Mouse (Mus musculus): Measurements from ENCODE around the gene Gm597. TPM values are rescaled to one million over a fixed set of nuclear protein-coding genes. Genes with fewer than 3 reads are reported as not detected.

The Gm597 gene
- not detected for polyA plus RNA-seq (2012; fragmentation: generic; extraction: Trizol)

GRCm38 (mm10) chr1:28780152-28780551, at the start of gene Gm597:
Gene Gm597 (minus strand): TSS chr1:28780252.
- Histone ChIP-seq H3K27me3 (ENCODE audit: control insufficient read depth, insufficient read depth, insufficient read length) (no peaks in the 10 kb centered on the region), H3K79me2 (ENCODE audit: control insufficient read depth, insufficient read depth) (no peaks in the 10 kb centered on the region), H3K4me3 (no peak within 1 kb of the TSS), H3K36me3 (ENCODE audit: control insufficient read depth, insufficient read depth) (no peaks in the 10 kb centered on the region), H3K4me2 (ENCODE audit: low read depth) (no peak within 1 kb of the TSS), H3ac (ENCODE audit: control insufficient read depth, insufficient read length) (no peak within 1 kb of the TSS)
- TF ChIP-seq USF1 (IDR thresholded peaks at IDR 0.05; ENCODE audit: low read depth) (no peak), MYOD1 (IDR thresholded peaks at IDR 0.05; ENCODE audit: control insufficient read depth in 1 of 3, insufficient read length in 2 of 3, low read depth in 2 of 3) (no peak), E2F4 (IDR thresholded peaks at IDR 0.05; ENCODE audit: insufficient read depth) (no peak), POLR2AphosphoS2 (IDR thresholded peaks at IDR 0.05; ENCODE audit: insufficient read length, low read depth) (no peak), TCF12 (IDR thresholded peaks at IDR 0.05; ENCODE audit: insufficient read depth, poor library complexity, severe bottlenecking) (no peak), CEBPB (IDR thresholded peaks at IDR 0.05; ENCODE audit: insufficient read depth, poor library complexity, severe bottlenecking) (no peak), MAX (IDR thresholded peaks at IDR 0.05; ENCODE audit: low read depth) (no peak), SRF (IDR thresholded peaks at IDR 0.05; ENCODE audit: control insufficient read depth, insufficient read length, low read depth) (no peak), POLR2A (IDR thresholded peaks at IDR 0.05; ENCODE audit: insufficient read length, low read depth) (no peak), TCF3 (IDR thresholded peaks at IDR 0.05; ENCODE audit: insufficient read length, low read depth) (no peak), REST (IDR thresholded peaks at IDR 0.05; ENCODE audit: insufficient read depth, insufficient read length) (no peak), MYOG (IDR thresholded peaks at IDR 0.05; ENCODE audit: control insufficient read depth in 1 of 3, insufficient read depth in 1 of 3, insufficient read length in 2 of 3, low read depth in 2 of 3) (no peak)

GRCm38 (mm10) chr1:28807689-28808088, 27.6 kb upstream of the Gm597 start:
- no peaks in the 10 kb centered on the region for H3K36me3 ChIP-seq (ENCODE audit: control insufficient read depth, insufficient read depth)
- no peaks in the 10 kb centered on the region for H3K79me2 ChIP-seq (ENCODE audit: control insufficient read depth, insufficient read depth)
- H3K4me2 ChIP-seq (ENCODE audit: low read depth): no peak overlapping the region
- no peaks in the 10 kb centered on the region for H3K27me3 ChIP-seq (ENCODE audit: control insufficient read depth, insufficient read depth, insufficient read length)
- TF ChIP-seq MAX (IDR thresholded peaks at IDR 0.05; ENCODE audit: low read depth): no peak
- TF ChIP-seq POLR2A (IDR thresholded peaks at IDR 0.05; ENCODE audit: insufficient read length, low read depth): no peak
- TF ChIP-seq MYOG (IDR thresholded peaks at IDR 0.05; ENCODE audit: control insufficient read depth in 1 of 3, insufficient read depth in 1 of 3, insufficient read length in 2 of 3, low read depth in 2 of 3): no peak
- H3ac ChIP-seq (ENCODE audit: control insufficient read depth, insufficient read length): no peak overlapping the region
- H3K4me3 ChIP-seq: no peak overlapping the region

GRCm38 (mm10) chr1:28806618-28807017, 26.6 kb upstream of the Gm597 start:
- Histone ChIP-seq H3K27me3 (ENCODE audit: control insufficient read depth, insufficient read depth, insufficient read length) (no peaks in the 10 kb centered on the region), H3K36me3 (ENCODE audit: control insufficient read depth, insufficient read depth) (no peaks in the 10 kb centered on the region), H3K4me2 (ENCODE audit: low read depth) (no peak overlapping the region), H3ac (ENCODE audit: control insufficient read depth, insufficient read length) (no peak overlapping the region), H3K79me2 (ENCODE audit: control insufficient read depth, insufficient read depth) (no peaks in the 10 kb centered on the region), H3K4me3 (no peak overlapping the region)
- TF ChIP-seq REST (IDR thresholded peaks at IDR 0.05; ENCODE audit: insufficient read depth, insufficient read length): no peak
- no peak for TF ChIP-seq MYOG (IDR thresholded peaks at IDR 0.05; ENCODE audit: control insufficient read depth in 1 of 3, insufficient read depth in 1 of 3, insufficient read length in 2 of 3, low read depth in 2 of 3)
- no peak for TF ChIP-seq E2F4 (IDR thresholded peaks at IDR 0.05; ENCODE audit: insufficient read depth)
- TF ChIP-seq CEBPB (IDR thresholded peaks at IDR 0.05; ENCODE audit: insufficient read depth, poor library complexity, severe bottlenecking): no peak
- TF ChIP-seq TCF3 (IDR thresholded peaks at IDR 0.05; ENCODE audit: insufficient read length, low read depth): no peak
- TF ChIP-seq MAX (IDR thresholded peaks at IDR 0.05; ENCODE audit: low read depth): no peak
- no peak for TF ChIP-seq SRF (IDR thresholded peaks at IDR 0.05; ENCODE audit: control insufficient read depth, insufficient read length, low read depth)

- H3ac ChIP-seq (ENCODE audit: control insufficient read depth, insufficient read length): no peak overlapping the region
- no peak overlapping the region for H3K4me2 ChIP-seq (ENCODE audit: low read depth)
- H3K79me2 ChIP-seq (ENCODE audit: control insufficient read depth, insufficient read depth): no peaks in the 10 kb centered on the region
- TF ChIP-seq POLR2A (IDR thresholded peaks at IDR 0.05; ENCODE audit: insufficient read length, low read depth) (no peak), MAX (IDR thresholded peaks at IDR 0.05; ENCODE audit: low read depth) (no peak), TCF12 (IDR thresholded peaks at IDR 0.05; ENCODE audit: insufficient read depth, poor library complexity, severe bottlenecking) (no peak), USF1 (IDR thresholded peaks at IDR 0.05; ENCODE audit: low read depth) (no peak), MYOD1 (IDR thresholded peaks at IDR 0.05; ENCODE audit: control insufficient read depth in 1 of 3, insufficient read length in 2 of 3, low read depth in 2 of 3) (no peak), E2F4 (IDR thresholded peaks at IDR 0.05; ENCODE audit: insufficient read depth) (no peak), MYOG (IDR thresholded peaks at IDR 0.05; ENCODE audit: control insufficient read depth in 1 of 3, insufficient read depth in 1 of 3, insufficient read length in 2 of 3, low read depth in 2 of 3) (no peak), TCF3 (IDR thresholded peaks at IDR 0.05; ENCODE audit: insufficient read length, low read depth) (no peak), POLR2AphosphoS2 (IDR thresholded peaks at IDR 0.05; ENCODE audit: insufficient read length, low read depth) (no peak), CEBPB (IDR thresholded peaks at IDR 0.05; ENCODE audit: insufficient read depth, poor library complexity, severe bottlenecking) (no peak), REST (IDR thresholded peaks at IDR 0.05; ENCODE audit: insufficient read depth, insufficient read length) (no peak), SRF (IDR thresholded peaks at IDR 0.05; ENCODE audit: control insufficient read depth, insufficient read length, low read depth) (no peak)
- no peaks in the 10 kb centered on the region for H3K36me3 ChIP-seq (ENCODE audit: control insufficient read depth, insufficient read depth)
- no peak overlapping the region for H3K4me3 ChIP-seq
- H3K27me3 ChIP-seq (ENCODE audit: control insufficient read depth, insufficient read depth, insufficient read length): no peaks in the 10 kb centered on the region
Measured at GRCm38 (mm10) chr1:28800881-28801280, 20.8 kb upstream of the Gm597 start.
